Mouse (Mus musculus) cerebral cortex, adult 2 months (tissue): Measurements from ENCODE around the gene Zcchc24.

ENCODE experiments used
- WGBS: fragments of 180-500 bp; shearing (Covaris S2); methylation state at CpG from one replicate; pipeline ENCODE4 v1.1.7; 2018; 5-methylcytosine and 5-hydroxymethylcytosine counted together

The Zcchc24 gene

DNA sequence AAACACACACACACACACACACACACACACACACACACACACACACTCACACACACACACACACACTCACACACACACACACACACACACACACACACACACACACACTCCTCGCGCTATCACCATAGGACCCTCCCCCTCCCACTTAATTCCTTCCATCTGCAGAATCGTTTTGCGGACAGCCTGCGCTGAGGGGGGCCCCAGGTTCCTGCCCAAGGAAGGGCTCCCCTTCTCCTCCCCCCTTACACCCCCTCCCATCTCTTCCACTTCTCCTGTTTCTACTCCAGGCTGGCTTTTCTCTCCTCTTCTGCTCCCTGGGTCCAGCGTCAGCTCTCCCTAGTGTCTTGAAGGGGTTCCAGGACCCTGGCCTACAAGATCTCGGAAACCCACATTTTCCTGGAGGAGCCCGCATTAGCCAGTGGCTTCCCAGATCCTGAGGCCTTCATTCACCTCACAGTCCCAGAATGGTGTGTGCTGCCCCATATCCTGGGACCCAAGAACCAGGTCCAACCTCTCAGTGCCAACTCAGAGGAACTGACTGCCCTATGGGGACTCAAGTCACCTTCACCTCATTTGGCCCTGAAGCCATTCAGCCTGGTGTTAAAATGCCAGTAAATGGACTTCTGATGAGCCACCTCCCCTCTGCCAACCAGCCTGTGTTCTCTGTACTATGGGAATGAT lies 927 bp upstream of the Zcchc24 start:
- WGBS, result 57% methylated on average over 8 of the region's 8 CpGs

DNA sequence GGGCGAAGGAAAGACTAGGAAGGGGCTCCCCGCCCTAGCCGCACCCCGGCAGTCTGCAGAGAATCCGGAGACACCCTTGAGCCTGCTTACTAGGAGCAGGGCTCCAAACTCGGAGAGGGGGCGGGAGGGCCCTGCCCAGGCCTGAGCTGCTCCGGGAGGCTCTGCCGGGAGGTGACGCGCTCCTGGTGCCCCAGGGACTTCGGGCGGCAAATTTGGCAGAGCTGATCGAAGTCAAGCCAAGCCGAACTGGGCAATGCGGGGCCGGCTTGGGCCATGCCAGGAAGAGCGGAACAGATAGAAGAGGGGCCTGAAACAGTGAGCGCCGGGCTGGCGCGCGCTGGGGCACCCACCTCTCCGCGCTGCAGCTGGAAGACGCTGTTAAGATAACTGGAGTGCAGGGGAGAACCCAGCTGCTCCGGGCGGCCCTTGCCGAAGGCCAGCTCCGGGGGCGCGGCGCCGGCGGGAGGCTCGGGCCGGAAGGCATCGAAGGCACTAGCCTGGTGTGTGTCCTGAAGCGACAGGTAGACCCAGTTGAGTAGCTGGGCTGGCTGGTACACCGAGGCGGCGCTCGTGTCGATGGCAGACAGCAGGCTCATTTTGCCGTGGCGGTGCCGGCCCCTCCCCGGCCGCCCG lies 462 bp downstream of the Zcchc24 start:
- 2% methylated on average over 50 of the region's 50 CpGs for WGBS

DNA sequence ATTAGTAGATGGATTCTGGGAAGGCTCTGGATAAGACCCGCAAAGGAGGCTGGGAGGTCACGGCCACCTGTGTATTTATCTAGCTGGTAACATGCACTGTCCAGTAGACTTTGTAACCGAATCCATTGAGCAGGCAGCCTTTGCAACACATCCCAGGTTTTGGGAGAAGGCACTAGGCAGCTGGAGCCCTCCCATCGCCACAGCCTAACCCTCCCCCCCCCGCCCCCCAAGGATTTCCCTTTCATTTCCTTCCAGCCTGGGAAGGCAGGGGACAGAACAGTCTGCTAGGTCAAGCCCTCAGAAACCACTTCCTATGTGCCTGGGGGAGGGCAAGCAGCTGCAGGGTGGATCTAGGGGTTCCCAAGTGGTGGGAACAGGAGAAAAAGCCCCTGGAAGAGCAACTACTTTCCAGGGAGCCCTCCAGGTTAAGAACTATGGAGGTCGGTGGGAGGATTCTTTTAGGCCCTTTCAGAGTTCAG lies 1.1 kb downstream of the Zcchc24 start:
- 28% methylated on average over 6 of the region's 6 CpGs for WGBS

DNA sequence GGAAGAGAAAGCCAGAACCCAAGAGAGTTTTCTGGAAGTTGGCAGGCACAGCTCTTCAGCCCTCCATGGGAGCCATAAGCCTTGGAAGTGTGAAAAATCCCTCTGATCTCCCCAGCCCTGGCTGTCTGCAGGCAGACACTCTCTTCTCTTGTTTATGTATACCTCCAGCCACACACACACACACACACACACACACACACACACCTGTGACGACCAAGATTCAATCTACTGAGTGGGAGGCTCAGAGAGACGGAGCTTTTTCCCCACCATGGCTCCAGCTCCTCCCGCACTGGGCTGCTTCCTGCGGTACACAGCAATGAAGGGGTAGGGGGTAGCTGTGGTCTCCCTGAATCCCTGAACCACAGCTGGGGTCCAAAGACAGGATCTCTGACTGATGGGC lies 2.4 kb downstream of the Zcchc24 start:
- WGBS, result 43% methylated on average over 4 of the region's 4 CpGs

DNA sequence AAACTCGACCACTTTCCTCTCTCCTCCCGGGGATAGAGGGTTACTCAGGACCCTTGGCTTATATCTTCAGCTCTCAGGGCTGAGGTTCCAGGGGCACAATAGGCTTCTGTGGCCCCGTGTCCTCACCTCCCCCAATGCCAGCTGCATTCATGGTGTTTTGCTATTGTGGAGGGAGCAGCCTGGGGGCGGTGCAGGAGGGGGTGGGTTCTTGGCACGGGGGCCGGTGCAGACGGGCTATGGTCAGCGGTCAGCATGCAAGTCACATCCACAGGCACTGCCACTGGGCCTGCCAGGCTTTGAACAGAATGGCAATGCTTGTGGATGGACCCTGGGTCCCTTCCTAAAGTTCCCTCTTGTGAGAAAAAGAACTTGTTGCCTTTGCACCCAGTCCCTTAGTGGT lies 2.9 kb downstream of the Zcchc24 start:
- WGBS, result 37% methylated on average over 8 of the region's 8 CpGs

DNA sequence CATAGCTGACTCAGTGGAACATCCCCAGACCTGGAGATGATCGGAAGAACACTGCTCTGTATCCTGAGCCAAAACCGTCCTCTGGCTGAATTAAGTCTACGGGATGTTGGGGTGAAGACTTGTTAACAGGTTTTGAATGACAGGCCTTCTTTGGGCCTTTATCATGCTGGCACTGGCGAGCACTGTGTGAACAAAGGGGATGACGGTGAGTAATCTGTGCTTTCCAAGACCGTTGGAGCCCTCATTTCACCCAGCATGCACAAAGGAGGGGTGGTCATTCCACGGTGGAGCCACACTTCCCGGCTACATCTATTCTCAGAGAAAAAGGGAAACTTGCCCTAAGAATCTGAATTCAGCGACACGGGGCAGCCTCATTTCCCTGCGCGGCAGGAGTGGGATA lies 3.7 kb downstream of the Zcchc24 start:
- WGBS, result 63% methylated on average over 12 of the region's 12 CpGs

DNA sequence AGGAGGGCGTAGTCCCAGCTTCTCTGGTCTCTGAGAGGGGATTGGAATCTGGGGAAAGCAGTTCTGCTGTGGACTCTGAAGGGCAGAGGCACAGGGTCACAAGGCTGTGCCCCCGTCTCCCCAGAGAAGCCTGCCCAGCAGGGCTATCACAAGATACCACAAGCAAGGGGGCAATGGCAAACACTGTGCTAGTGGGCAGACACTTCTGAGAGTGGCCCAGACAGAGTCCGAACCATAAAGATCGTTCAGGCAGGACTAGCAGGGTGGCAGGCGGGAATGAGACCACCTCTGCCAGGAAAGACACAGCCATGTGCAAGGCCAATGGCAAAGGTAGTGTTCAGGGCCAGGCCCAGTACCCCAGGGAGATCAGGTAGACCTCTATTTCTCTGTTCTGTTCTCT lies 7.7 kb downstream of the Zcchc24 start:
- WGBS, result 86% methylated on average over 5 of the region's 5 CpGs

DNA sequence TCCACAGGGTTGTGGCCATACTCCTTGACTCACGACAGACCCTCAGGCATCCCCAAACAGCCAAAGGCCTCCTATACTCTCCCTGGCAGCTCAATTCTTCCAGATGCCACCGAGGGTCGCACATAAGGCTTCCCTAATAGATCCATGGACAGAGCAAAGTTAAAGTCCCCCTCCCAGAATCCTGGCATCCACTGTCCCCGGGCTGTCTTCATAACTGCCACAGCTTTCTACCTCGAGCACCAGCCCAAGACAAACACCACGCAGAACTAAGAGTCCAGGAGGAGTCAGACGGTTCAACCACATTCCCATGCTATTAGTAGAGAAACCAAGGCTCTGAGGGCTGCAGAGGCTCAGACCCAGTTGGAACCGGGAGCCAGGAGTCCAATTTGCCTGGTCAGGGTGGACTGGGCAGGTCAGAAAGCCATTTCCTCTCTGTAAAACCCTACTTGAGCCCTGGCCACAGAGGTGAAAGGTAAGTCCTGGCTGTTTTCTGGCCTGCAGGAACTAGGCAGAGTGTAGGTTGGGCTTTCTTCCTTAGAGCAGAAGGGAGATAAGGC lies 8.8 kb downstream of the Zcchc24 start:
- WGBS, result 61% methylated on average over 8 of the region's 8 CpGs

DNA sequence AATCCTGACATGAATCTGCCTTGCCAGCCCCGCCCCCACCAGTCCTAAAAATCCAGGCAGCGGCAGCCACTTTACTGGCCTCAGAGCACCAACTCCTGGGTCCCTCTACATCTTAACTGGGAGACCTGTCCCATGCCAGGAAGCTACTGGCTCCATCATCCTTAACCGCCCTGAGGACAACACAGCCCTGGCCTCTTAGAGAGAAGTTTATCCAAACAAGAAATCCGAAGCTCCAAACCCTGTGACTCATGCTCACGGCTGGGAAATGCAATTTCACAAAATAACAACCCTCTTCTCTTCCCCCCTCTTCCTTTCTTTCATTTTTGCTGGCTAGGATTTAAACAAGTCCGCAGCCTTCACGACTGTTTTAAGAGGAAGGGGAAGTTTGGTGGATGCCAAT lies 9.3 kb downstream of the Zcchc24 start:
- 54% methylated on average over 7 of the region's 7 CpGs for WGBS

DNA sequence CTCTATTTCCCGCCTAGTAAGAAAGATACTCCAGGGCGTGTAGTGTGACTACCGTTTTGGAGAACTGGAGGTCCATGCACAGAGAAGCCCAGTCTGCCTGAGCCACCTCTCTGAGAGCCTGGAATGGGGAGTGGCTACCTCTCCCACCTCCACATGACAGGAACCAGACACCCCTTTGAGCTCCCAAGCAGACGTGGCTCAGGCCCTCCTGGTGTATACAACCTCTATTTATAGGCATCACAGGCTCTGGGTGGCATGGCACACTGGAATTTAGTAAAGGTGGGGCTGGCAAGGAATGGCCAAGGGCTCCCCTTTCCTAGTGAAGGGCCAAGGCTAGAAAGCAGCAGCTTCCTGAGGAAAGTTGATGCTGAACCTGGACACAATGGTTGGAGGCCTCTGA lies 10.9 kb downstream of the Zcchc24 start:
- WGBS, result 79% methylated on average over 4 of the region's 4 CpGs

DNA sequence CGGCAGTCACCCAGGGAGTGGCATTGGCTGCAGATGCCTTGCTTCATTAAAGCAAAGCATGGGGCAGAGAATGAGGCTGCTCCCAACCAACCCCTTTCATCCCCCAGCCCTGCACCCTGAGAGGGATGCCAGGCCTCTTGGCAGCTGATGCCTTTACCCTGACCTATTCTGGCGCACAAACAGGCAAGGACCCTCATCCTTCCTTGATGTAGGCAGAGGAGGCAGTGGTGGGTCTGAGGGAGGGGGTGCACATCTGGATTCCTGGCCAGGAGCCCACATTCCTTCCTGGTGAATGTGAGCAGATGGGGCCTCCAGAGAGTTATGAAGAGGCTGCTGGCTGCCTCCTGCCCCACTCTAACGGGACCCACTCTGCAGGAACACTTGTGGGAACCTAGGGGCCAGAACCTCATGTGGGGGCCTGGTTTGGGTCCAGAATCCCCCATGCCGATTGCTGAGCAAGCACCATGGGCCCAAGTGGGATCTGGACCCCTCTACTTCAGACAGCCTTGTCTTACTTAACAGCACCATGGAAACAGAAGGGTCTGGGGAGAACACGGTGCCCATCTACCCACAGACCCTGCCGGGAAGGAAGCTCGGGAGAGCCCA lies 12.4 kb downstream of the Zcchc24 start:
- WGBS, result 60% methylated on average over 7 of the region's 7 CpGs

DNA sequence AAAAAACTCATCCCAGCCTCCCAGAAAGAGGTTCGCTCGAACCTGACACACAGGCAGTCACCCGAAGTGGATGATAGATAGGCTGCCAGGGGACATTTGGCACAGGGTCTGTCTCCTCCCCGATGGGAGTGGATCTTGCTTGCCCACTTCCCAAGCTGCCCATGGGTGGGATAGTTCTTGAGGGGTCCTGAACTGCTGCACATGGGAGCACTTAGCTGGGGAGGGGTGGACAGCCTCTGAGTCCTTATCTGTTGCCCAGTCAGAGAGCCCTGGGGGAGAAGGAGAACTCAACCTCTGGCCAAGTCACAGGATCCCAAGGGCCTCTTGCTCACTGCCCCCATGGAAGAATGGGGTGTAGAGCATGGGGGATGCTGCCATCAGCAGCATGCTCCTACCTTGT lies 13.3 kb downstream of the Zcchc24 start:
- WGBS, result 72% methylated on average over 4 of the region's 4 CpGs

DNA sequence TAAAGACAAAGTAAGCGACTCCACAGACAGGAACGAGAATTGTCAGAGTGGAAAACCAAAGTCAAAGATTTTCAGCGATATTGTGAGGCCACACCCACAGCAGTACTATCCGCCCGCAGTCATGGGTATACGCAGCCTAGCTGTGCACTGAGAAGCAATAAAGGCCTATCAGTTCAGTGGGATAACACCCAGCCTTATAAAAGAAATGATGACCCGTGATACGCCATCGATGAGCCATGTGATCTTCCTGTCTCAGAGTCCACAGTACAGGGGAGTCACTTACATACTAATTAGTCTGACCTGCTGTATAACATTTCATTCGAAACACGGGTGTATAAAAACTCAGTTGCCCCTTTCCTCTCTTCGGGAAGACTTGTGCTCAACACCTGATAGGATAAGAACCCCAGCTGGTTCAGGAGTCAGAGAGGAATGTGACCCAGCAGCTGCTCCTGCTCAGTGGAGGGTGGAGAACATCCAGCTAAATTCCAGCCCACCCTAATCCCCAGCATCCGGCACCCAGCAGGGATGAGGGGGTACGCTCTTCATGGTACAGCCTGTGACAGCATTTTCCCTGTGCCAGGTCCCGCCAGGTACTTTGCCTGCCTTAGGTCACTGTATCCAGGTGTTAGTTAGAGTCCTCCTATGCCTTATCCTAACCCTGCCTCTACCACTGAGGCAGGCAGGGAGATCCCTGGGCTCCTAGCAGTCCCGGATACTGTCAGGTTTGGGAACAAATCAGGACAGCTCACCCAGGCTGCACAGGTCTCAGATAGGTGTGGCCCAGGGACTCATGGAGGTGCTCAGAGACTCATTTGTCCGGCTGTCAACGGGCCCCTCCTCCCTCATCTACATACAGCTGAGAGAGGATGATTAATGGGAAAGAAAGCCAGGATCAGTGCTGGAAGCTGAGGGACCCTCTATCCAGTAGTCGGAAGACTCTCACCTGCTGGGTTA lies 14.0 kb downstream of the Zcchc24 start:
- 71% methylated on average over 19 of the region's 19 CpGs for WGBS

DNA sequence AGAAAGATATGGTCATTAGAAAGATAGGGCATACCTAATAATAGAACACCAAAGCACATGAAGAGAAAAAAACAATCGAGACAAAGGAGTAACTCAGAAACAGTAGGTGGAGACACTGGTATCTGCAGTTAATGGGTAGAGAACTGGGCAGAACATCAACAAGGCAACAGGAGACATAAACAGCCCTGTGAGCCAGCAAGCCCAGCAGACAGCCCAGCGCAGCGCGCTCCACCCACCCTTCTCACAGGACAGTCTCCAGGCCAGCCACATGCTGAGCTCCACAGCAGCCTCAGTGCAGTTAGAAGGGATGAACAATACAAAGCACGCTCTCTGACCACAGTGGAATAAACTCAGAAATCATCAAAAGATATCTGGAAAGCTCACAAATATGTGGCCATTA lies 15.8 kb downstream of the Zcchc24 start:
- 60% methylated on average over 5 of the region's 5 CpGs for WGBS

DNA sequence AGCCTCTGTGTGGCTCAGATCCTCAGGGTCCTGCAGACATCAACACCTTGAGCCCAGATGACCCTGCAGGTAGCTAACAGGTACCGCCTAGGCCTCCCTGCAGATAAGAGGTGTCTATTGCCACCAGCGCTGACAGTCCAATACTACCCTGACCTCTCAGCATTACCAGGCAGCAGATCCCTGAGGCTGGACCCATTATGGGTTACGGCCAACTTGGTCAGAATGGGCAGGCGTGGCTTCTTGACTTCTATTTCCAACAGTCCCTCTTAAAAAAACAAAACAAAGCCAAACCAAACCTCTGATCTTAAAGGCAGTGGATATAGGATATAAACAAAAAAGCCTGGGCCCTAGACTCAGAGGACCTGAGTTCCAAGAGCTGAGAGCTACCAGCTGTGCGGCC lies 17.8 kb downstream of the Zcchc24 start:
- WGBS, result 92% methylated on average over 5 of the region's 5 CpGs

DNA sequence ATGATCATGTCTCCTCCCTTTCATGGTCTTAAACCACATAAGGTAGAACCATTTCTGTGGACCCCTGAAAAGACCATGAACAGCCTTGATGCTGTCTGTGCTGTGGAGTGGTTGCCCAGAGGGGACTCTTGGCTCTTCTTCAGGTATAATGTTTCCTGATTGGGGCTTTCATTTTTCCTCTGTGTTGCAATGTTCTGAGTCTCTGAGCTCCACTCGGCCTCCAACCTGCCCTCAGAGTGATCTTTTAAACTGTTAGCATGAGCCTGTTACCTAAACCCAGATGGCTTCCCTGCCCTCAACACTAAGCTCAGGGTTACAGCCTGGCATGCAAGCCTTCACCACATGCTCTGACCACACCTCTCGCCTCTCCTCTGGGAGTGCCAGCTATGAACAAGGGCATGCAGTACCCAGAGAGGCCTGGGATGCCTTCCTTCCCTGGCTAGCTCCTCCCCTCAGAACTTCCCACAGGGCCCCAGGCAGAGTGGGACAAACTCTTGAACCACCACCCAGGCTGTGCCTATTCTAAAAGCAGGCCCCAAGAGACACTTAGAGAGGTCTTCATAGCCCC lies 18.3 kb downstream of the Zcchc24 start:
- 79% methylated on average over 2 of the region's 2 CpGs for WGBS

DNA sequence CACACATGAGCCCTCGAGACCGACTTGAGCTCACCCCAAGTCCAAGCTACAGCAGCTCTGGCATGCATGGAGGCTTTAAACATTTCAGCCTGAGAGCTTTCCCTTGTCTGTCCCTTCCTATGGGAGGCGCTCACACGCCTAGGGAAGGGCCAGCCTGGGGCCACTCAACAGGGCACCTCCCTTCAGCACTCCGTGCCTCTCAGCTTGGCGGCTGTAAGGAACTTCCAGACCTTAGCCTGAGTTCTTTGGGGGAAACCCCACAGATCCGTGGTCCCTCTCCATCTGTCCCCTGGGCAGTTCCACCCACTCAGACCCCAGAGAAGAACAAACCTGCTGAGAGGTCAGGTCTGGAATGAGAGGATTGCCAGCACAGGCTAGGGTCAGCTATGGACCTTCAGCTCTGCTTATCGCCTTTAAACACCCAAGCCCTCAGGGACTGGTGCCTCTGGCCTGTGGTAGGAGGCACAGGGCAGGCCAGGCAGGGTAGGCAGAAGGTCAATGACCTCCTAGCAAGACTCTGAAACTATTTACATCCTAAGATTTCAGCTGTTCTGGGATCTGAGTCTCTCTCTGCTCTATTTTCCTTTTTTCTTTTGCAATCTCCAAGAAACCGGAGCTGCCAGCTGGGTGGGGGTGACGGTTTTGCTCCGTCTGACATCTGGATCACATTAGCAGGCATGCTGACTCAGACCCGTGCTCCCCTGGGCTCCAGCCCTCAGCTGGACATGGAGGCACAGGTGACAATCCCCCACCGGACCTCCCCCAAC lies 19.5 kb downstream of the Zcchc24 start:
- 62% methylated on average over 13 of the region's 13 CpGs for WGBS

DNA sequence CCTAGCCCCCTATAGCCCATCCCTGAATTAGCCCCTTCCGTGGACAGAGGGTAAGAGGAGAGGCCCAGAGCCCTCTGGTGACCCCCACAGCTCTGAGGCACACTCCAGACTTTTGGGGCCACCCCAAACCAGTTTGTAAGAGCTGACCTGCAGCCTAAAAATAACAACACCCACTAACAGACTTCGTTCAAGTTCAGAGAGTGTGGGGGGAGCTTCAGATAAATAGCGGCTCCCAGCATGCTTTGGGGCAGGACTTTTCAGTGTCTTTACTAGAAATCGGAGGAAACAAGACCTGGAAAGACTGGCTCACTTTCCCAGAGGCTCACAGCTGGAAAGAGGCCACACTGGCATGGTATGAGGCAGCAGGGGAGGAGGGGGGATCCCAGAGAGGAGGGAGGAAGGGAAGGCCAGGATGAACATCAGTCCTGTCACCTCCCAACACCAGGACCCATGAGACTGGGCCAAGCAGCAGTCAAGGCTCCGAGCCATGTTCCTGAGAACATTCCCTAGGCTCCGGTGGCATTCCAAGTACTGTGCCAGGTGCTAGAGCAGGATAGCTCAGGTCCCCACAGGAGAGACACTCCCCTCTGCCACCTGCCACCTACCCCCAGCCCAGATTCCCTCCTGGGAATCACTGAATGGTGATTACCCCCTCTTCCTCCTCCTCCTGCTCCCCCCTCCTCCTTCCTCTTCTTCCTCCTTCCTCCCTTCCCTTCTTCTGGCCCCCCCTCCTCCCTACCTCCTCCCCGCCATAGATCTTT lies 20.7 kb downstream of the Zcchc24 start:
- WGBS, result 68% methylated on average over 7 of the region's 7 CpGs

DNA sequence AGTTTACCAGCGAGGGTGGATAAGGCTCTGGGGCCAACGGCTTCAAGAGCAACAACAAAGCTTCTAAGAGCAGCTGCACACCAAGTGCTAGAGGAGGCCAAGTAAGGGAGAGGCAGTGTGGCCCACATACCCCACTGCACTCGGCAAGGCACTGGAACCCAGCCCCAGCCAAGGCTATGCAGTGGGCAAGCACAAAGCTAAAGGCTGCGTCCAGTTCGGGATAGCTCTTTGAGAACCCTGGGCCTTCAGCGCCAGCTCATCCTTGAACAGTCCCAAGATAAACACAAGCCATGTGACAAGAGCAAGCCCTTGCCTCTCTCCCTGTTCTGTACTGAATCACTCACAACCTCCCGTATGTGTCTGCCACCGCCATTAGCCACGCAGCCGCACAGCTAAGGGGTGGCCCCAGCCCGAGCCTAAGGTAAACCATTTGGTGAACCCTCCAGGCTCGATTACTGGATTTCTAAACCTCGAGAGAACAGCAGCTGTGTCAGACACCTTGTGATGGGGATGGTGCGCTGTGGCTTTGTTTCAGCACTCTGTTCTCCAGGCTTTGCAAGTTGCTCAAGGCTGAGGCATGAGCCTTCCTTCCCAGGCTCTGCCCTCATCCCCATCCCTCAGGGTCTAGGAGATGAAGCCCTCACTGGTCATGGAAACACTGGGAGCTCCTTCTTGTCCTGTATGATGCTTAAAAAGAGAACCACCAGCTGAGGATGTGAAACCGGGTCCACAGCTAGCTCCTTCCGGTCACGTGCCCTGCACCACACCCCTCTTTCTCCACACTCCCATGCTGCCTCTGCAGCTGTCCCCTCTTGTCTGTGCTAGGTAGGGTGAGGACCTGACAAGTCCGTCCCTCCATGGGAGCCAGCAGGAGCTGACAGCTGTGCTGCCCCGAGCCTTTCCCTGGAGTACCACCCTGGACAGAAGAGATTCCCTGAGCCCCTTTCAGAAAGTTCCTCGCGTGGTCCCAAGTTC lies 21.6 kb downstream of the Zcchc24 start:
- 78% methylated on average over 21 of the region's 21 CpGs for WGBS
